Mouse (Mus musculus): Measurements from ENCODE around the gene Helt.

DNA sequence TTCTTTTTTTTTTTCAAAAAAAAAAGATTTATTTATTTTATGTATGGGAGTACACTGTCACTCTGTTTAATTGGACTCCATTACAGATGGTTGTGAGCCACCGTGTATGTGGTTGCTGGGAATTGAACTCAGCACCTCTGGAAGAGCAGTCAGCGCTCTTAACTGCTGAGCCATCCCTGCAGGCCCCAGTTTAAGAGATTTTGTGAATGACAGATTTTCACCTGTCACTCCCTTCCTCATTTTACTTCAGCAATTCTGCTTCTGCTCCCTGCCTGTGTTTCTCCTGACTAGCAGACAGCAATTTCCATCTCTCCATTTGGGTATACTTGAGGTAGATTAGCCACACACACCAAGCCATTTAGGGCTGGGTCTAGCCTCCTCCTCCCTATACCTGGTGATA, 13.7 kb upstream of the Helt start:
- no peak for TF ChIP-seq CTCF (conservative IDR thresholded peaks at IDR 0.05 in 1 of 2, IDR thresholded peaks at IDR 0.05 in 1 of 2; ENCODE audit: low read depth in 2 of 2, low read length in 2 of 2)
- TF ChIP-seq POLR2A (IDR thresholded peaks at IDR 0.05; ENCODE audit: low read depth, low read length): no peak
- TF ChIP-seq HCFC1 (IDR thresholded peaks at IDR 0.05; ENCODE audit: low read depth, low read length): no peak
- TF ChIP-seq MXI1 (IDR thresholded peaks at IDR 0.05; ENCODE audit: low read depth, low read length): no peak
- TF ChIP-seq MAZ (IDR thresholded peaks at IDR 0.05; ENCODE audit: low read depth, low read length): no peak
- no peak for TF ChIP-seq MAFK (IDR thresholded peaks at IDR 0.05; ENCODE audit: insufficient replicate concordance, low read length)
- TF ChIP-seq TCF12 (IDR thresholded peaks at IDR 0.05; ENCODE audit: low read depth, low read length): no peak
- TF ChIP-seq CHD1 (IDR thresholded peaks at IDR 0.05; ENCODE audit: low read depth, low read length): no peak
- no peak for TF ChIP-seq JUN (IDR thresholded peaks at IDR 0.05; ENCODE audit: insufficient read depth, low read depth, low read length)
- TF ChIP-seq CHD2 (IDR thresholded peaks at IDR 0.05; ENCODE audit: low read length): no peak

Data from CH12.LX (cell line).